Mouse (Mus musculus): ENCODE measurements at regions not wholly inside any gene's neighbourhood (a gene's known extent, or its start where the extent isn't known, plus 50 kb on each side); places are given as distances from the start of the nearest gene placed in this dataset.

GRCm38 (mm10) chr1:35971435-35972189 lies 96.6 kb upstream of the Hs6st1 start:
- no peak for DNase-seq (ENCODE audit: low spot score)

DNA sequence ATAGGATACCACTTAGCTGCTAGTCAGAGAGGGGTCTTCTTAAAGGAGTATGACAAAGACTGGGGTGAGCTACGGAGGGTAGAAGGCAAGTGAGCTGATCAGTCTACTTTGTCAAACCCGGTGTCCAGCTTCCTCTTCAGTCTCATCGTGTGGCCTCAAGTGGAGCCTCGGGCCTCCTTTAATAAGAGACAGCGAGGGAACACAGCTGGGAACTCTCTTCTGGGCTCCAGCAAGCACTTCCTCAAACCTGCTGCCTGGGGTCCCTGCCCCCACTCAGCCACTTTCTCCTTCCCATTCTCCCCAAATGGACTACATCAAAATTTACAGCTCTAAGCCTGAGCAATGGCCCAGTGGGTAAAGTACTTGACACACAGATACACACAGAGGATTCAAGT lies 96.0 kb upstream of the Hs6st1 start:
- no peak for DNase-seq (ENCODE audit: low spot score)

- DNase-seq (ENCODE audit: low spot score), result peak; percentile 7
These were observed 94.8 kb upstream of the Hs6st1 start for GRCm38 (mm10) chr1:35973386-35973785.

DNA sequence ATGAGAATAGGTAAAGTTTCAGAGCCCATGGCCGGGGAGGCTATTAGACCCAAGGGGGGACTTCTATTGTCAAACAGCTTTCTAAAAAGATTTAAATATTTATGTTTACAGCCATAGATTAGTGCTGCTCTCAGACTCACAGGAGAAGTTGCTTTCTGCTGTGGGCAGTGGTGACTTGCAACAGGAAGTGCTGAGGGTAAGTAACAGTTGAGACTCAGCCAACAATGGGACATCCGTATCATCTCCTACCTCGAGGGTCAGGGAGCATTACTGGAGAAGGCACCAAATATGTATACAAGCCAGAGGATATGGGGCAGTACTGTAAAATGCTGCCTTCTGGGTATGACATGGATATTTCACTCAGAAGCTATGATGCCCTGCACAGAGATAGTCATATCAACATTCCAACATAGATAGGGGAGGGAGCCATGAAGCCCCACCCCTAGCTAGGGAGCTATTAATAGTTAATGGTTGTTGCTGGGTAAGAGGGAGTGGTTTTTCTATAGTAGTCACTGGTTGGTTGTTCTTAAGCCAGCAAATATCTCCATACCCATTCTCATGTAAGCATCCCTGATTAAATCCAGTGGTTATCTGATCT lies 92.5 kb upstream of the Hs6st1 start:
- DNase-seq (ENCODE audit: low spot score), result no peak

DNA sequence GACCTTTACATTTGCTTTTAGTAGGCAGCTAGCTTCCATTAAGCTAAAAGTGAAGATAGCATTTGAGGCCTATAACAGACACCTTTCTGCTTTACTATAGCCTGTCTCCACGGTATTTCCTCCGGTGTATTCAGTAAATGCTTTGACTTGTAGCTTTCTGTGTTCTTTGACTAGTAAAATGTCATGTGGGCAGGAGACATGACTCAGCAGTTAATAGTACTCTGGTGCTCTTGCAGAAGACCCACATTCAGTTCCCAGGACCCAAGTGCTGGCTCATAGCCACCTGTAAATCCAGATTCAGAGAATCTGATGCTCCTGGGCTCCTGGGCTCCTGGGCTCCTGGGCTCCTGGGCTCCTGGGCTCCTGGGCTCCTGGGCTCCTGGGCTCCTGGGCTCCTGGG lies 91.7 kb upstream of the Hs6st1 start:
- no peak for DNase-seq (ENCODE audit: low spot score)

GRCm38 (mm10) chr1:35978116-35978515 lies 90.1 kb upstream of the Hs6st1 start:
- no peak for DNase-seq (ENCODE audit: low spot score)

GRCm38 (mm10) chr1:35978766-35979165 lies 89.4 kb upstream of the Hs6st1 start:
- no peak for DNase-seq (ENCODE audit: low spot score)

DNA sequence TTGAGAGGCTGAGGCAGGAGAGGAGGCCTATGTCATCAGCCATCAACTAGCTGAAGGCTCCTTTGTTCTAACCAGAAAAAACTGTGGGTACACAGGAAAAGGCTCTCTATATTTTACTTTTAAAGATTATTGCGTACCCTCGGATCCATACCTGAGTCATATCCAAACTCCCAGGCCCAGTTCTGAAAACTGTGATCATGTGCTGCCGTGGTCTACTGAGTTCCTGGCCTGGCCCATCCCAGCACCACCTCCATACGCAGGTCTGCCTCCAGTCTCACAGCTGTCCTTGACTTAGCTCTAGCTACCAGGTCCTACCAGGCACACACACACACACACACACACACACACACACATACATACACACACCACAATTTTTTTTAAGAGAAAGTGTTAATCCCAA lies 87.0 kb upstream of the Hs6st1 start:
- DNase-seq (ENCODE audit: low spot score), result no peak

DNA sequence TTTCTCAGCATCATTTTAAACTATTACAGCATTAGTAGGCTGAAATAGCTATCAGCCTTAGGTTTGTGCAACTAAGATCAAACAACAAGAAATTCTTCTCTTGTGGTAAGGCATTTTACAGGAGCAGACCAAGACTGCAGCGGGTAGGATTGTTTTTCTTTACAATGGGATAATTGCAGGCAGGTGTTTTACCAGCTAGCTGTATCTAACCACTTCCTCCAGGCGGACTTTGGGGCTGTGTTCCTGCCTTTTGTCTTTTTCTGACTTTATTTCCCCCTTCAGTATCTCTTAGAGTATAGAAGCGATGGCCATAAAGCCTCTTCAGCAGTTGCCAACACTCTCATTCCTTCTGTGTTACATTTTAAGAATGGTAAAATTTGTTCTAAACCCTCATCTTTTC lies 84.8 kb upstream of the Hs6st1 start:
- DNase-seq (ENCODE audit: low spot score), result no peak

- DNase-seq (ENCODE audit: low spot score), result no peak
These were observed 82.9 kb upstream of the Hs6st1 start for GRCm38 (mm10) chr1:35985318-35985717.

DNA sequence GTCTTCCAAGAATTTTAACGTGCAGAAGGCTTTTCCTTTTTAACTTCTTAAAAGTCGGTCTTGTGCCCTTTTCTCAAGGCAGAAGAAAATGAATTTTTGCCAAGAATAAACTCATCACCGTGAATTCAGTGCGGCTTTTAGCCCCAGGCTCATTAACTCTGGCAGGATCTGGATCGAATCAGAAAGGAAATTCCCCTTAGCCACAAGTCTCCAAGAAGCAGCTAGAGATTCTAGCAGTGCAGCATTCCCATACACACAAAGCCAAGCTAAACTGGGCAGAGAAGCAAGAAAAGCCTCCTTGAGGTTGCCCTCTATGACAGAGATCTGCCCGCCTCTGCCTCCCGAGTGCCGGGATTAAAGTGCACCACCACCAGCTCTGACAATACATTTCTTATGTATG lies 81.5 kb upstream of the Hs6st1 start:
- DNase-seq (ENCODE audit: low spot score), result no peak

- no peak for DNase-seq (ENCODE audit: low spot score)
These were observed 75.8 kb upstream of the Hs6st1 start for GRCm38 (mm10) chr1:35992227-35992909.

GRCm38 (mm10) chr1:35992937-35993336 lies 75.3 kb upstream of the Hs6st1 start:
- no peak for DNase-seq (ENCODE audit: low spot score)

DNA sequence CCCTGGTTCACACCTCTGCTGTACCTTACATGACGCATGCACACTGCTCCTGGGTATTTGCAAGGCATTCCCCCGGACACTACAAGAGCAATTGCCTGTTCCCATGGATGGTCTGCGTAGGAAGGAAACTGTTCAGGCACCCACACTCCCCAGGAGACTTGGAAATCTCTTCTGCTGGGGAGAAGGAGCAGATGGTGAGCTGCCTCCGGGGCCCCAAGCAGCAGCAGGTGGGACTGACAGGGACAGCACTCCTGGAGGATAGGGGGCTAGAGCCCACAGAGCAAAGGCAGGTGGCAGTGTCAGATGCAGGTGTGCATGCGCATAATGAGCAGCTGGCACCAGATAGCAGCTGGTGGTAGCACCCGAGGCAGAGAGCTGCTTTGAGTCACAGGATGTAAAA lies 72.5 kb upstream of the Hs6st1 start:
- DNase-seq (ENCODE audit: low spot score), result no peak

- DNase-seq (ENCODE audit: low spot score), result no peak
These were observed 66.9 kb upstream of the Hs6st1 start for GRCm38 (mm10) chr1:36001319-36001718.

DNA sequence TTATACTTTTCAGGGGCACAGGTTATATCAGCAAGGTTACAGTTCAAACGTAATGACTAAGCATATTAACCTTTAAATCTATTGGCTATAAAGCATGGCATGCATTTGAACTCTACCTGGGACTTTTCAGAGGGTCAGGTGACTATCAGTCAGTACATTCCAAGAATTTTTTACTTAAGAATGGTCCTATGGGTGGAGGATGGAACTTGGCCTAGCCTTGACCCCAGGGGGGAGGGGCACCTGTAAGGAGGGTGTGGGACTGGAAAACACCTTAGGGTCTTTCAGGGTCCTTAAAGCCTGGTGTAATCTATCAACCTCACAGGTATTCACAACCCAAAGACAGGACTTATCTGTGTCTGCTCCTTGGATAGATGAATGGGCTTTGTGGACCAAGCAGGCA lies 66.4 kb upstream of the Hs6st1 start:
- no peak for DNase-seq (ENCODE audit: low spot score)

GRCm38 (mm10) chr1:36003592-36003991 lies 64.6 kb upstream of the Hs6st1 start:
- no peak for DNase-seq (ENCODE audit: low spot score)

DNA sequence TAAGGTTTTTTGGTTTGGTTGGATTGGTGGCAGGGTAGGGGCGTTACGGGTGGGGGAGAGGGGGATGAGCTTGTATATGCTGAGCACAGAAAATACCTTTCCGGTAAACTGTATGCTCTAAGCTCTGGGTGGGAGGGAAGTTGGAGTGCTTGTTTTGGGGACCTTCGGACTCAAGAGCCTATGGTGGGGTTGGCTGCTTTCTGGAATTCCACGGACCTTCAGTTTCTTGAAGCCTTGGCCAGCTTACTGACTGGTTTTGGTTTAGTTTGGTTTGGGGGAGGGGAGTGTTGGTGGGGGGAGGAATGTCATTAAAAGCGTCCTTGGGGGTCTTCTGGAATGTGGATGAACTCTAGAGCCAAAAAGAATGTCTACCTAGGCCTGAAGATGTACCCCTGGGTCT lies 59.6 kb upstream of the Hs6st1 start:
- DNase-seq (ENCODE audit: low spot score), result no peak

DNA sequence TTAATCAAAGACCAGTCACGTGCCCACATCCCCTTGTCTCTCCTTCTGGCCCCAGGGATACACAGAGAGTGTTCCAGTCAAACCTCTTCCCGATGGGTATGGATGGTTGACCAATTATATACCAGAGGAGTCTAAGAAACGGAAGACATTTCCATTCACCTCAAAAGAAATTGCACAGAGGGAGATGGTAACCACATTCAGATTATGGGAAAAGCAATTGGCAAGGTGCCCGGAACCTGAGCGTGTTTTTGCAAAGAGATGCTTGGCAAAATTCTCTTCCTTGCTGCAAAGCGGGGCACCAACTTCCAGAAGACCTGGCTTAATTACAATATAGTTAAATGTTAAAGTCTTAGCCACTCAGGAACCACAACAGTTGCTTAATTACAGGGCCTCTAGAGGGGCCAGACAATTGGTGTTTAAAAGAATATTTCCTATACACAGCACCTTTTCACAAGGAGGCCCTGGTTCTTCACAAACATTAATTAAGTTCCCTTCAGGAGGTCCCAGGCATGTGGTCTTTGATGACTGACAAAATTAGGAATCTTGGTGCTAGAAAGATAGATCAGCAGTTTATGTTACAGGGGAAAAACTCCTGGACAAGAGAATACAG lies 59.1 kb upstream of the Hs6st1 start:
- peak; percentile 27 for DNase-seq (ENCODE audit: low spot score)

DNA sequence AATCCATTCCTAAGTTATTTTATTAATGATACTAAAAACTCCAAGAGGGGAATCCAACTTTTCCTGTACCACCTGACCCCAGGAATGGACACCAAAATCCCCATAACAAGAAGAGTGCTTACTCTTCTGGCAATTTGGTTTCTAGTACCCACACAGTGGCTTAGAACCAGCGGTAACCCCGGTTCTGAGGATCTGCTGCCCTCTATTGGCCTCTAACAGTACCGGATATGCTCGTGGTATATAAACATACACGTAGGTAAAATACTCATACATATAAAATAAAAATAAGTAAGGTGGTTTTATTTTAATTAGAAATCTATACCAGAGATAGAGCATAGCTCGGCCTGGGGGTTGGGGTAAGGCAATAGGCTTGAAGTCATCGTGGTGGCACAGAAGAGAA lies 58.0 kb upstream of the Hs6st1 start:
- no peak for DNase-seq (ENCODE audit: low spot score)

- DNase-seq (ENCODE audit: low spot score), result no peak
These were observed 57.4 kb upstream of the Hs6st1 start for GRCm38 (mm10) chr1:36010834-36011233.

GRCm38 (mm10) chr1:36012081-36012765 lies 56.0 kb upstream of the Hs6st1 start:
- no peak for DNase-seq (ENCODE audit: low spot score)
